Mouse (Mus musculus) 416B (cell line): ENCODE measurements around the gene Aarsd1.
A peak's percentile ranks its signal among the peaks of the same experiment; 100 is the strongest.
"Not testable (repeated sequence)": the region's sequence is repeated elsewhere in the genome, so short reads cannot be mapped to it uniquely, and the experiment has no call there.

Experiments
- DNase-seq: peaks from one replicate; pipeline ENCODE4 v3.0.0; 2011; ENCODE audit warnings: low read depth

Gene Aarsd1

GRCm38 (mm10) chr11:101446860-101447259 is 29.4 kb upstream of the Aarsd1 start:
- not testable (repeated sequence) for DNase-seq

- peak; percentile 59 for DNase-seq
These were observed 28.9 kb upstream of the Aarsd1 start for GRCm38 (mm10) chr11:101446319-101446718.

DNA sequence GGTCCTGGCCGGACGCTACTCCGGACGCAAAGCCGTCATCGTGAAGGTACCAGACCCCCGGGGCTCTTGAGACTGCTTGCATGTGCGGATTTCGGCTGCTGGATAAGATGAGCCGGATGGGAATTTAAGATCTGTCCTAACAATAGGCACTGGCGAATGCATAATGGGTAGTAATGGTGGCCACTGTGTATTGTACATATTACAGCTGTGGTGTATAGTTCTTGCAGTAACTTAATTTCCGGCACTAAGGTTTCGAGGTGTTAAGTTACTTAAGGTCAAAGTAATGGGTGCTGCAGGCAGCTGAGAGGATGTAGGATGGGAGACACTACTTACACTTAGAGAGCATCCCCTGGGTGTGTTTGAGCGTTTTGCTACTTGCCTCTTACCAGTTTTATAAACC is 25.3 kb upstream of the Aarsd1 start:
- peak; percentile 64 for DNase-seq

DNA sequence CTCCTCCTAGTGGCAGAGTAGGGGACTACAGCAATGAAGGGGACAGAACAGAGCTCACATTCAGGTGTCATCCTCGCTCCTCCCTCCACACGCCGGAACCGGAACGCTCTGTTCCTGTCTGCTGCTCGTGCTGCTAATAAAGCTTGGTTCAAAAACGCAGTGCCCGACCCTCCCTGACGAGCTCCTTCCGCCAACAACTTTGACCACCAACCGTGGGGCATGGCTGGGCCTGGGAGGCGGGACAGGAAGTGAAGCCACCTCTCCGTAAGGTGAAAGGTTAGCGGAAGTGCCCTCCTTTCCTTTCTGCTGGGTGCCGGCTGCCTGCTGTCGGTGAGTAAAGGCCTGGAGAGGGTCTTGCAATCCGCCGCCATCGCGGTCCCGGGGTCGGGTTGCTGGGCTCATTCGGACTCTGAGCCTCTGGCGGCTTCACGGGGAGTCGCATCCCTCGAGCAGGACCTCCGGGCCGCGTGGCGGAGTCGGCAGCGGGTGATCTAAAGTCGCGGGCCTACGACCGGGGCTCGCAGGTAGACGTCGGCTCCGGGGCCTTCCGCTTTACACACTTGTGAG is 24.8 kb upstream of the Aarsd1 start, which contains the start of gene Rpl27:
TSS of gene Rpl27 (plus strand) at position 172 of the 567 bp plus-strand sequence.
- DNase-seq: peak; percentile 100

GRCm38 (mm10) chr11:101441450-101442126 is 24.2 kb upstream of the Aarsd1 start:
- DNase-seq: not testable (repeated sequence)

DNA sequence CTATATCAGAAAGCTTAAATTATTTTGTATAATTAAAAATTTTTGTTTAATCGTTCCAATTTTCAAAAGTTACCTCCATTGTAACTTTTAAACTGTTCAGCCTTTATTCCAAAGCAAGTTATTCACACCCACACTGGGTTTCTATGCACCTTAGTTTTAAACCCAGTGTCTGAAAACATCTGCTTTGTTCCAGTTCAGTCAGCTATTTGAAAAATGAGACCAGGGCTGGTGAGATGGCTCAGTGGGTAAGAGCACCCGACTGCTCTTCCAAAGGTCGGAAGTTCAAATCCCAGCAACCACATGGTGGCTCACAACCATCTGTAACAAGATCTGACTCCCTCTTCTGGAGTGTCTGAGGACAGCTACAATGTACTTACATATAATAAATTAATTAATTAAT is 20.6 kb upstream of the Aarsd1 start:
- DNase-seq: not testable (repeated sequence)

- DNase-seq: no peak
These were observed 19.5 kb upstream of the Aarsd1 start for GRCm38 (mm10) chr11:101436916-101437315.

- no peak for DNase-seq
These were observed 18.4 kb upstream of the Aarsd1 start for GRCm38 (mm10) chr11:101435831-101436230.

DNA sequence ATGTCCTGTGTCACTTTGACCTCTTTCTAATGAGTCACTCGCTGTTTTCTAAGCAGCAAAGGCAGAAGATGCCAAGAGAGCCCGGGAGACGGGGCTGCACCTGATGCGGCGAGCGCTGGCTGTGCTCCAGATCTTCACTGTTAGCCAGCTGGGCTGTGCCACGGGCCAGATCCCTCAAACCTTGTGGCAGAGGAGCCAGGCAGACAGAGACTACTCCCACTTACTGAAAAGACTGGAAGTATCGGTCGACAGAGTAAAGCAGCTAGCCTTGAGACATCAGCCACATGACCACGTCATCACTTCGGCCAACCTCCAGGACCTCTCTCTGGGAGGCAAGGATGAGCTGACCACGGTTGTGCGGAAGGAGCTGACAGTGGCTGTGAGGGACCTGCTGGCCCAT is 16.0 kb upstream of the Aarsd1 start:
- DNase-seq: no peak

GRCm38 (mm10) chr11:101431327-101431726 is 13.9 kb upstream of the Aarsd1 start:
- no peak for DNase-seq

DNA sequence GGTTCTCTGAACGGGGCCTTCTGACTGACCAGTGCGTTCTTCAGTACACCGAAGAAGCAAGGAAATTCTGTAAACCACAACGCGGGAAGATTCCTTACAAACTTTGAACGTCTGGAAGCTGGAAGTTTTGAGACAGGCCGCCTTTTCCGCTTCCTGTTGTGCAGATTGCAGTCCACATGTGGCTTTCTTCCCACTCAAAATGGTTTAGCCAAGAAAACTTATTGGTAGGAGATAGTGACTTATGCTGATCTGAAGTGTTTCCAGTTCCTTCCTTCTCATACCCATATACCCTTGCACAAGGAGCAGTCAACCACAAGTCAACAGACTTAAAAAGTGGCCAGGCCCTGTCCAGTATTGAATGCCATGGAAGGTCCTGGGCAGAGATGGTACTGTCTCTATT is 8.8 kb upstream of the Aarsd1 start:
- peak; percentile 63 for DNase-seq

DNA sequence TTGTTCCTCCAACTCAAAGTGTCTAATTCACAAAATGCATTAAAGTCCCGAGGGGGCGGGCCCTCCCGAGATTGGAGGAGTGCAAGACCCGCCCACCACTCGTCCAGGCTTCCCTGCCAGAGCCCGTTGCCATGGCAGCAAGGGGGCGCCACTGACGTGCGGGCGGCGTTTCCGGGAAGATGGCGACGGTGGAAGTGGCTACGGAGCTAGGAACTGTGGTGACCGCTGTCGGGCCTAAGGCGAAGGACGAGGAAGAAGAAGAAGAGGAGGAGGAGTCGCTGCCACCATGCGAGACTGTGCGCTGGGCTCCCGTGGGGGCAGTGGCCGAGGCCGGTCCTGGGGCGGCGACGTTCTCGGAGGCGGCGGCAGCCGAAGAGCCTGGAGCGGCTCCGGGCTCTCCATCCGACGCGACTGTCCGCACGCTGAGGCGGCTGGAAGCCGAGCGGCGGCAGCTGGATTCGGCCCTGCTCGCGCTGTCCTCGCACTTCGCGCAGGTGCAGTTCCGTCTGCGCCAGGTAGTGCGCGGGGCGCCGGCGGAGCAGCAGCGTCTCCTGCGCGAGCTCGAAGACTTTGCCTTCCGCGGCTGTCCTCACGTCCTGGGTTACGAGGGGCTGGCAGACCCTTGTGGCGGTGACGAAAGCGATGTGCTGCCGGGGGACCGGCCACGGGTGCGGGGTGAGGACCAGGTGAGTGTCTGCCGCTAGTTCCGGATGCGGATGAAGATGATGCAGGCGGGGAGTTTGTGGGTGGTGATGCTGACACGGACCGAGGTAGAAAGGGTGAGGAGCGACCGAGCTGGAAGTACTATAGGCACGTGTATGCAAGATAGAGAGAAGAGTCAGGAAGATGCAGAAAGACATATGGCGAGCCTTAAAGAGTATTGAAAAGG is 7.8 kb upstream of the Aarsd1 start, which contains the start of the genes Rundc1 and Ptges3l:
TSS of gene Rundc1 (plus strand) at position 161 of the 889 bp plus-strand sequence.
TSS of gene Ptges3l (minus strand) at position 409 of the 889 bp plus-strand sequence.
- DNase-seq: peak; percentile 96

GRCm38 (mm10) chr11:101424105-101424851 is 6.9 kb upstream of the Aarsd1 start, which contains the start of gene Gm27029:
Gene Gm27029, minus strand, starts transcription at chr11:101424796.
- no peak for DNase-seq

- DNase-seq: no peak
These were observed 2.7 kb upstream of the Aarsd1 start for GRCm38 (mm10) chr11:101420148-101420547.

DNA sequence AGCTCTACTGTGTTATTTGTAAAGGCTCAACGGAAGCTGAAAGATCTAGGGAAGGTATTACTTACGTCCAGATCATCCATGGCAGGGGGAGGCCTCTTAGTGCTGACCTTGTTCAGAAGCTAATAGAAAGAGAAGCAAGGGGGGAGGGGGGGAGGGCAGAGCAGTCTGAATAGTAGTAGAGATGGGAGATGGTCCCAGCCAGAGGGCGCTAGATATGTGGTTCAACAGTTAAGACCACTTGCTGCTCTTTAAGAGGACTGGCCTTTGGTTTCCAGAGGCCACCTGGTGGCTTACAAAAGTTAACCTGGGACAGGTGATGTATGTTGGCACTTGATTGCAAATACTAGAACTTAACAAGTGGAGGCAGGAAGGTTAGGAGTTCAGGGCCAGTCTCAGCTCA is 2.2 kb upstream of the Aarsd1 start:
- DNase-seq: peak; percentile 73

- DNase-seq: no peak
These were observed 1.6 kb upstream of the Aarsd1 start for GRCm38 (mm10) chr11:101418991-101419390.

GRCm38 (mm10) chr11:101416433-101417100 is 848 bp downstream of the Aarsd1 start:
- DNase-seq: peak; percentile 66

GRCm38 (mm10) chr11:101415306-101415705 is 2.1 kb downstream of the Aarsd1 start:
- peak; percentile 55 for DNase-seq

GRCm38 (mm10) chr11:101395110-101395509 is 22.3 kb downstream of the Aarsd1 start:
- peak; percentile 74 for DNase-seq

GRCm38 (mm10) chr11:101381817-101382216 is 35.6 kb downstream of the Aarsd1 start:
- no peak for DNase-seq

DNA sequence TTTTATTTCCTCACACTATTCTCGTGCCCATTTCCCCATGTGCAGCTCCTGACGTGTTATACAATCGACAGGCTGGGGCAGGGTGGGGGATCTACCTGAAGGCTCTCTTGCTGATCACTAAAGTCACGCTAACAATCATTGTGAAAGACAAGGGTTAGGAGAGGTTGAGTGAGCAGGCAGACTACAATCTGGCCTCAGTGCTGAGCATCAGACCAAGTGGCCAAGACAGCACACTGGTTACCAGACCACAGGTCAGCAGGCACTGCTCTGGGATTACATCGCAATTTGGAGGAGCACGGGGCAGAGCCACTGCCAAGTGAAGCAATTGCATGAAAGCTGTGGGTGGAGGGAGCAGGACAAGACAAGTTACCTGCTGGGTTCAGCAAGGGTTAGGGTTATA is 38.5 kb downstream of the Aarsd1 start:
- DNase-seq: no peak
